Mouse (Mus musculus): ENCODE measurements at regions not wholly inside any gene's neighbourhood (a gene's known extent, or its start where the extent isn't known, plus 50 kb on each side); places are given as distances from the start of the nearest gene placed in this dataset.

DNA sequence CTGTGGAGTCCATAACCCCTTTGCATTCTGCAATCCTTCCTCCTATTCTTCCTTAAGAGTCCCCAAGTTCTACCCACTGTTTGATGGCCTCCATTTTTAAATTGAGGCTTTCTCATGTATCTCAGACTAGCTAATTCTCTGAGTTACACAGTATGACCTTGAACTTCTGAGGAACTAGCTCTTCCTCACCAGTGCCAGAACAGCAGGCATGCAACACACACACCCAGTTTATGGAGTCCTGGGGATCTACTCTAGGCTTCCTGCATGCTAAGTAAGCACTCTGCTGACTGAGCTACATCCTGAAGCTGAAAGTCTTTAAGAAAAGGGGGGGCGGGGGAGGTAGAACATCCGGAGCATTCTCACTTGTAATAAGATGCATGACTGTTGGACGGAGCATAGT, 159.2 kb upstream of the Klf6 start:
- H3K27ac ChIP-seq (replicated peaks; ENCODE audit: low read depth, low read length), result no peak overlapping the region
- no peaks in the 10 kb centered on the region for H3K27me3 ChIP-seq (ENCODE audit: control insufficient read depth, insufficient read depth, low read length)
- H3K4me2 ChIP-seq (replicated peaks; ENCODE audit: low read depth, low read length, severe bottlenecking), result no peak overlapping the region
- TF ChIP-seq POLR2A (IDR thresholded peaks at IDR 0.05; ENCODE audit: borderline replicate concordance, extremely low read depth, insufficient read depth, insufficient read length), result no peak
- H3K9ac ChIP-seq (ENCODE audit: low read depth, low read length, severe bottlenecking), result no peak overlapping the region
- H3K36me3 ChIP-seq (ENCODE audit: control insufficient read depth, insufficient read depth, low read length), result no peaks in the 10 kb centered on the region
- no peak for DNase-seq (ENCODE audit: low spot score)
- no peaks in the 10 kb centered on the region for H3K9me3 ChIP-seq (ENCODE audit: control insufficient read depth, low read length)
- no peak overlapping the region for H3K4me3 ChIP-seq (replicated peaks; ENCODE audit: low read length)
- whole genome bisulfite sequencing, result 72% methylated on average over 3 of the region's 3 CpGs
- H3K4me1 ChIP-seq (ENCODE audit: control insufficient read depth, insufficient read depth, low read length), result no peaks in the 10 kb centered on the region
- ATAC-seq (ENCODE audit: low FRiP score, low read depth), result no peak

GRCm38 (mm10) chr13:5704991-5705390, 156.3 kb upstream of the Klf6 start:
- TF ChIP-seq POLR2A (IDR thresholded peaks at IDR 0.05; ENCODE audit: borderline replicate concordance, extremely low read depth, insufficient read depth, insufficient read length), result no peak
- ATAC-seq (ENCODE audit: low FRiP score, low read depth), result no peak
- no peak overlapping the region for H3K4me2 ChIP-seq (replicated peaks; ENCODE audit: low read depth, low read length, severe bottlenecking)
- no peak overlapping the region for H3K4me3 ChIP-seq (replicated peaks; ENCODE audit: low read length)
- DNase-seq (ENCODE audit: low spot score), result no peak
- no peaks in the 10 kb centered on the region for H3K4me1 ChIP-seq (ENCODE audit: control insufficient read depth, insufficient read depth, low read length)
- H3K27ac ChIP-seq (replicated peaks; ENCODE audit: low read depth, low read length), result no peak overlapping the region
- no peaks in the 10 kb centered on the region for H3K36me3 ChIP-seq (ENCODE audit: control insufficient read depth, insufficient read depth, low read length)
- H3K9ac ChIP-seq (ENCODE audit: low read depth, low read length, severe bottlenecking), result no peak overlapping the region
- no peaks in the 10 kb centered on the region for H3K27me3 ChIP-seq (ENCODE audit: control insufficient read depth, insufficient read depth, low read length)
- H3K9me3 ChIP-seq (ENCODE audit: control insufficient read depth, low read length), result no peaks in the 10 kb centered on the region

DNA sequence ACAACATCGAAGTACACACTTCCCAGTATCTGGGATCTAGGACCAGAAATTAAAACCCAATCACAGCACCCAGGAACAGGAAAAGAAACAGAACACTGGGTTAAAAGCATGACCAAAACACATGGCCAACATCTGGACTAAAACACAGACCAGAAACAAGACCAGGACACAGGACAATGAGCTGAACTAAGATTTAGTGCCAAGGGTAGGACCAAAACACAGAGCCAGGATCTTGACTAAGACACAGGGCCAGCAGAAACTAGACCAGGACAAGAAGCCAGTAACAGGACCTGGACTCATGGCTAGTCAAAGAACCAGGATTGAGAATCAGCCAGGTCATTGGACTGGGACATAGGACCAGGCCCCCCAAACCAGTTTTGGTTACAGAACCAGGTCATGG, 149.6 kb upstream of the Klf6 start:
- ATAC-seq (ENCODE audit: low FRiP score, low read depth) (no peak), DNase-seq (ENCODE audit: low spot score) (no peak)
- 0 out of 2 replicates have a peak, but pooled peaks cover 2% of the 10 kb centered on the region for H3K4me1 ChIP-seq (ENCODE audit: control insufficient read depth, insufficient read depth, low read length)
- H3K36me3 ChIP-seq (ENCODE audit: control insufficient read depth, insufficient read depth, low read length), result no peaks in the 10 kb centered on the region
- H3K4me2 ChIP-seq (replicated peaks; ENCODE audit: low read depth, low read length, severe bottlenecking), result no peak overlapping the region
- WGBS, result 100% methylated on average over 1 of the region's 1 CpGs
- H3K4me3 ChIP-seq (replicated peaks; ENCODE audit: low read length), result no peak overlapping the region
- no peak overlapping the region for H3K27ac ChIP-seq (replicated peaks; ENCODE audit: low read depth, low read length)
- H3K27me3 ChIP-seq (ENCODE audit: control insufficient read depth, insufficient read depth, low read length), result no peaks in the 10 kb centered on the region
- TF ChIP-seq POLR2A (IDR thresholded peaks at IDR 0.05; ENCODE audit: borderline replicate concordance, extremely low read depth, insufficient read depth, insufficient read length), result no peak
- no peaks in the 10 kb centered on the region for H3K9me3 ChIP-seq (ENCODE audit: control insufficient read depth, low read length)
- no peak overlapping the region for H3K9ac ChIP-seq (ENCODE audit: low read depth, low read length, severe bottlenecking)

DNA sequence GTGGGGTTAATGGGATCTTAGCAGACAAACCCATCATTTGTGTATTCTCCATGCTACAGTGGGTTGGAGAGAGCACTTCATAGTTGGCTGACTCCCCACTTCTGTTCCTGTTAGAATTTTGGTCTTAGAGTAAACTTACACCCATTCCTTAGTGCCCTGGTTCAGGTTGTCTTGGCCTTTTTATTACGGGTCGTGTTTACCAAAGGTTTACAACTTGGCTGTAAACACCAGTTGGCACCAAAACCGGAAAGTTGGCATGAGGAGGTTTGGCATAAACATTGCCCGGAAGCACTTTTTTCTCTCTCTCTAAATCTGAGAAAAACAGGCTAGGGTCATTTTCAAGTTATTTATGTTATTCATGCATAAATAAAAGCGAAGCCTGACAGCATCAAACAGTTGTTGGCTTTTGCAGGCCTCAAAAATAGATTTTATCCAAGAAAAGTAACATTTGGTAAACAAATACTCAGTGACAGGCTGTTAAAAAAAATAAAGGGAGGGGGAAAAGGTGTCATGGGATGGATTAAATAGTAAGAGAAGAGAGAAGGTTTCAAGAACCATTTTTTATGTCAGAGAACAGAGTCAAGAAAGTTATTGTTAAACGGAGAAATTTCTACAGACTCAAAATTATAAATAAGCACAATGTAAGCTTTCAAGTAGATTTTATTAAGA, 148.0 kb upstream of the Klf6 start:
- Histone ChIP-seq H3K36me3 (ENCODE audit: control insufficient read depth, insufficient read depth, low read length) (no peaks in the 10 kb centered on the region), H3K4me2 (replicated peaks; ENCODE audit: low read depth, low read length, severe bottlenecking) (no peak overlapping the region), H3K27me3 (ENCODE audit: control insufficient read depth, insufficient read depth, low read length) (no peaks in the 10 kb centered on the region), H3K4me1 (ENCODE audit: control insufficient read depth, insufficient read depth, low read length) (0 out of 2 replicates have a peak, but pooled peaks cover 2% of the 10 kb centered on the region), H3K4me3 (replicated peaks; ENCODE audit: low read length) (no peak overlapping the region), H3K27ac (replicated peaks; ENCODE audit: low read depth, low read length) (no peak overlapping the region), H3K9ac (ENCODE audit: low read depth, low read length, severe bottlenecking) (no peak overlapping the region), H3K9me3 (ENCODE audit: control insufficient read depth, low read length) (no peaks in the 10 kb centered on the region)
- WGBS, result 43% methylated on average over 6 of the region's 6 CpGs
- TF ChIP-seq POLR2A (IDR thresholded peaks at IDR 0.05; ENCODE audit: borderline replicate concordance, extremely low read depth, insufficient read depth, insufficient read length), result no peak
- DNase-seq (ENCODE audit: low spot score), result no peak
- ATAC-seq (ENCODE audit: low FRiP score, low read depth), result no peak

- ATAC-seq (ENCODE audit: low FRiP score, low read depth), result no peak
- H3K4me3 ChIP-seq (replicated peaks; ENCODE audit: low read length), result peak overlapping the region; percentile 7; the same call in 1 of the 2 replicates
- no peaks in the 10 kb centered on the region for H3K9me3 ChIP-seq (ENCODE audit: control insufficient read depth, low read length)
- 54% methylated on average over 12 of the region's 12 CpGs for WGBS
- no peak for TF ChIP-seq POLR2A (IDR thresholded peaks at IDR 0.05; ENCODE audit: borderline replicate concordance, extremely low read depth, insufficient read depth, insufficient read length)
- H3K4me1 ChIP-seq (ENCODE audit: control insufficient read depth, insufficient read depth, low read length), result 0 out of 2 replicates have a peak, but pooled peaks cover 2% of the 10 kb centered on the region
- H3K27ac ChIP-seq (replicated peaks; ENCODE audit: low read depth, low read length), result peak overlapping the region; percentile 45; the same call in 1 of the 2 replicates
- H3K36me3 ChIP-seq (ENCODE audit: control insufficient read depth, insufficient read depth, low read length), result no peaks in the 10 kb centered on the region
- peak; percentile 36 for DNase-seq (ENCODE audit: low spot score)
- H3K4me2 ChIP-seq (replicated peaks; ENCODE audit: low read depth, low read length, severe bottlenecking), result peak overlapping the region; percentile 33
- H3K9ac ChIP-seq (ENCODE audit: low read depth, low read length, severe bottlenecking), result no peak overlapping the region
- H3K27me3 ChIP-seq (ENCODE audit: control insufficient read depth, insufficient read depth, low read length), result no peaks in the 10 kb centered on the region
Observed at GRCm38 (mm10) chr13:5714191-5714591, 147.1 kb upstream of the Klf6 start.

Measured in limb, embryonic 14.5 days (tissue).